Mouse (Mus musculus): ENCODE data around the gene Brpf1. TPM values are rescaled to one million over a fixed set of nuclear protein-coding genes. Genes with fewer than 3 reads are reported as not detected.

Brpf1 gene
- polyA plus RNA-seq, 1 experiment from 2014 or later, result 21.4 TPM

- no peak for ATAC-seq
- 94% methylated on average over 6 of the region's 6 CpGs for WGBS
- no peak overlapping the region for H3K27ac ChIP-seq
Measured at GRCm38 (mm10) chr6:113366639-113367038, 59.7 kb downstream of the Brpf1 start.

GRCm38 (mm10) chr6:113367574-113367973 lies 60.6 kb downstream of the Brpf1 start:
- Histone ChIP-seq H3K4me2 (replicated peaks) (no peak overlapping the region), H3K27ac (no peak overlapping the region), H3K27me3 (no peaks in the 10 kb centered on the region), H3K36me3 (peaks cover 60% of the 10 kb centered on the region), H3K4me3 (replicated peaks) (no peak overlapping the region), H3K9me3 (no peaks in the 10 kb centered on the region), H3K9ac (replicated peaks) (no peak overlapping the region), H3K4me1 (replicated peaks) (no peaks in the 10 kb centered on the region)
- ATAC-seq, result no peak
- WGBS, result 100% methylated on average over 1 of the region's 1 CpGs

More at GRCm38 (mm10) chr6:113366639-113367038, 59.7 kb downstream of the Brpf1 start:
- no peak overlapping the region for H3K4me3 ChIP-seq (replicated peaks)
- H3K9ac ChIP-seq (replicated peaks), result no peak overlapping the region
- H3K4me2 ChIP-seq (replicated peaks), result no peak overlapping the region
- H3K9me3 ChIP-seq, result no peaks in the 10 kb centered on the region
- no peaks in the 10 kb centered on the region for H3K4me1 ChIP-seq (replicated peaks)
- no peaks in the 10 kb centered on the region for H3K27me3 ChIP-seq
- H3K36me3 ChIP-seq, result peaks cover 51% of the 10 kb centered on the region

- no peak overlapping the region for H3K9ac ChIP-seq (replicated peaks)
- no peak for ATAC-seq
Measured at GRCm38 (mm10) chr6:113368124-113368523, 61.2 kb downstream of the Brpf1 start.

GRCm38 (mm10) chr6:113368577-113368976 lies 61.6 kb downstream of the Brpf1 start:
- ATAC-seq, result no peak
- 81% methylated on average over 5 of the region's 5 CpGs for WGBS

More at GRCm38 (mm10) chr6:113368124-113368523, 61.2 kb downstream of the Brpf1 start:
- Histone ChIP-seq H3K4me2 (replicated peaks) (no peak overlapping the region), H3K4me1 (replicated peaks) (no peaks in the 10 kb centered on the region), H3K27ac (no peak overlapping the region), H3K9me3 (no peaks in the 10 kb centered on the region), H3K36me3 (peaks cover 66% of the 10 kb centered on the region), H3K27me3 (no peaks in the 10 kb centered on the region), H3K4me3 (replicated peaks) (no peak overlapping the region)
- 94% methylated on average over 7 of the region's 7 CpGs for WGBS

GRCm38 (mm10) chr6:113370194-113370929 lies 63.4 kb downstream of the Brpf1 start:
- Histone ChIP-seq H3K9ac (replicated peaks) (no peak overlapping the region), H3K4me2 (replicated peaks) (no peak overlapping the region), H3K4me3 (replicated peaks) (no peak overlapping the region), H3K36me3 (peaks cover 88% of the 10 kb centered on the region), H3K4me1 (replicated peaks) (no peaks in the 10 kb centered on the region), H3K27ac (no peak overlapping the region), H3K27me3 (no peaks in the 10 kb centered on the region), H3K9me3 (no peaks in the 10 kb centered on the region)
- WGBS, result 95% methylated on average over 20 of the region's 20 CpGs
- no peak for ATAC-seq

More at GRCm38 (mm10) chr6:113368577-113368976, 61.6 kb downstream of the Brpf1 start:
- Histone ChIP-seq H3K9me3 (no peaks in the 10 kb centered on the region), H3K27ac (no peak overlapping the region), H3K9ac (replicated peaks) (no peak overlapping the region), H3K36me3 (peaks cover 70% of the 10 kb centered on the region), H3K27me3 (no peaks in the 10 kb centered on the region), H3K4me3 (replicated peaks) (no peak overlapping the region), H3K4me2 (replicated peaks) (no peak overlapping the region), H3K4me1 (replicated peaks) (no peaks in the 10 kb centered on the region)

- H3K4me3 ChIP-seq (replicated peaks), result no peak overlapping the region
- H3K27ac ChIP-seq, result no peak overlapping the region
- H3K36me3 ChIP-seq, result peaks cover 74% of the 10 kb centered on the region
- no peaks in the 10 kb centered on the region for H3K9me3 ChIP-seq
- 0 out of 2 replicates have a peak overlapping the region, but pooled peaks have one; percentile 11 for H3K9ac ChIP-seq (replicated peaks)
- WGBS, result 96% methylated on average over 4 of the region's 4 CpGs
- H3K4me2 ChIP-seq (replicated peaks), result no peak overlapping the region
- H3K27me3 ChIP-seq, result no peaks in the 10 kb centered on the region
- H3K4me1 ChIP-seq (replicated peaks), result peaks cover 13% of the 10 kb centered on the region
- ATAC-seq, result no peak
Measured at GRCm38 (mm10) chr6:113373491-113373890, 66.6 kb downstream of the Brpf1 start.

Other genes starting within 250 kb of the Brpf1 start
- 56.6 and 58.5 TPM in 2 replicates for gene Setd5, start 229.8 kb upstream of the Brpf1 start, polyA plus RNA-seq (2015; fragmentation: Nextera tagmentation; extraction: Ambion mirVana)
- 55.0 and 55.5 TPM in 2 replicates for gene Lhfpl4, start 111.8 kb upstream of the Brpf1 start, polyA plus RNA-seq (2015; fragmentation: Nextera tagmentation; extraction: Ambion mirVana)
- 40.4 and 45.0 TPM in 2 replicates for gene Mtmr14, start 69.3 kb upstream of the Brpf1 start, polyA plus RNA-seq (2015; fragmentation: Nextera tagmentation; extraction: Ambion mirVana)
- gene Cpne9, start 24.8 kb upstream of the Brpf1 start, polyA plus RNA-seq (2015; fragmentation: Nextera tagmentation; extraction: Ambion mirVana), result 0.58 and 0.71 TPM in 2 replicates
- gene Ogg1, start 19.8 kb downstream of the Brpf1 start, polyA plus RNA-seq (2015; fragmentation: Nextera tagmentation; extraction: Ambion mirVana), result 9.5 and 9.9 TPM in 2 replicates
- 79.4 and 81.4 TPM in 2 replicates for gene Camk1, start 36.8 kb downstream of the Brpf1 start, polyA plus RNA-seq (2015; fragmentation: Nextera tagmentation; extraction: Ambion mirVana)
- 64.5 and 74.7 TPM in 2 replicates for gene Tada3, start 70.7 kb downstream of the Brpf1 start, polyA plus RNA-seq (2015; fragmentation: Nextera tagmentation; extraction: Ambion mirVana)
- gene Arpc4, start 71.0 kb downstream of the Brpf1 start, polyA plus RNA-seq (2015; fragmentation: Nextera tagmentation; extraction: Ambion mirVana), result 393 and 407 TPM in 2 replicates
- gene Ttll3, start 82.1 kb downstream of the Brpf1 start, polyA plus RNA-seq (2015; fragmentation: Nextera tagmentation; extraction: Ambion mirVana), result 10.8 and 11.4 TPM in 2 replicates
- 20.8 and 23.0 TPM in 2 replicates for gene Rpusd3, start 112.2 kb downstream of the Brpf1 start, polyA plus RNA-seq (2015; fragmentation: Nextera tagmentation; extraction: Ambion mirVana)
- 0.12 TPM in 1 of 2 replicates, not detected in the other for gene Cidec, start 128.6 kb downstream of the Brpf1 start, polyA plus RNA-seq (2015; fragmentation: Nextera tagmentation; extraction: Ambion mirVana)
- gene Jagn1, start 135.4 kb downstream of the Brpf1 start, polyA plus RNA-seq (2015; fragmentation: Nextera tagmentation; extraction: Ambion mirVana), result 84.3 and 87.6 TPM in 2 replicates
- gene Il17re, start 151.3 kb downstream of the Brpf1 start, polyA plus RNA-seq (2015; fragmentation: Nextera tagmentation; extraction: Ambion mirVana), result 0.13 TPM in 1 of 2 replicates, not detected in the other
- gene Il17rc, start 164.3 kb downstream of the Brpf1 start, polyA plus RNA-seq (2015; fragmentation: Nextera tagmentation; extraction: Ambion mirVana), result 0.96 and 1.4 TPM in 2 replicates
- 49.4 and 56.5 TPM in 2 replicates for gene Creld1, start 176.2 kb downstream of the Brpf1 start, polyA plus RNA-seq (2015; fragmentation: Nextera tagmentation; extraction: Ambion mirVana)
- gene Prrt3, start 194.8 kb downstream of the Brpf1 start, polyA plus RNA-seq (2015; fragmentation: Nextera tagmentation; extraction: Ambion mirVana), result 5.2 and 6.0 TPM in 2 replicates
- 95.3 and 99.6 TPM in 2 replicates for gene Emc3, start 224.5 kb downstream of the Brpf1 start, polyA plus RNA-seq (2015; fragmentation: Nextera tagmentation; extraction: Ambion mirVana)
- gene Fancd2, start 224.5 kb downstream of the Brpf1 start, polyA plus RNA-seq (2015; fragmentation: Nextera tagmentation; extraction: Ambion mirVana), result 4.2 and 4.5 TPM in 2 replicates